Mouse (Mus musculus) liver, embryonic 11.5 days (tissue): ENCODE data around the gene Cmc2. TPM values are rescaled to one million over a fixed set of nuclear protein-coding genes. Genes with fewer than 3 reads are reported as not detected.

Experiments
- ATAC-seq: fragments of 200-750 bp; cut with Nextera tagmentation; replicated peaks from 2 replicates; pipeline ENCODE4 v1.8.0; 2017; ENCODE audit warnings: moderate number of reproducible peaks, mild to moderate bottlenecking, moderate TSS enrichment, moderate library complexity; ENCODE audit not compliant: low FRiP score
- DNase-seq: peaks from one replicate; pipeline ENCODE4 v3.0.0-alpha.2; 2017; ENCODE audit warnings: low spot score
- H3K27ac ChIP-seq: fragments of 300-500 bp; sonication (generic); 2 replicates; pipeline ENCODE4 v1.5.1; 2014; ENCODE audit warnings: mild to moderate bottlenecking, low read depth, low read length, control low read depth
- H3K27me3 ChIP-seq: fragments of 300-500 bp; sonication (generic); replicated peaks from 2 replicates; pipeline ENCODE4 v1.6.1; 2014; ENCODE audit warnings: low read length, mixed read lengths; ENCODE audit not compliant: control insufficient read depth, insufficient read depth
- H3K36me3 ChIP-seq: fragments of 300-500 bp; sonication (generic); 2 replicates; pipeline ENCODE4 v1.6.1; 2014; ENCODE audit warnings: mild to moderate bottlenecking, low read length, moderate library complexity, mixed read lengths; ENCODE audit not compliant: control insufficient read depth, insufficient read depth
- H3K4me1 ChIP-seq: fragments of 300-500 bp; sonication (generic); replicated peaks from 2 replicates; pipeline ENCODE4 v1.6.1; 2014; ENCODE audit warnings: low read length, mixed read lengths; ENCODE audit not compliant: control insufficient read depth, insufficient read depth
- H3K4me2 ChIP-seq: fragments of 300-500 bp; sonication (generic); 2 replicates; pipeline ENCODE4 v1.6.1; 2014; ENCODE audit warnings: mild to moderate bottlenecking, control low read depth, moderate library complexity
- H3K4me3 ChIP-seq: fragments of 300-500 bp; sonication (generic); 2 replicates; pipeline ENCODE4 v1.5.1; 2014; ENCODE audit warnings: low read depth, low read length, control low read depth
- H3K9ac ChIP-seq: fragments of 300-500 bp; sonication (generic); 2 replicates; pipeline ENCODE4 v1.6.1; 2014; ENCODE audit warnings: low read depth, low read length, control low read depth
- H3K9me3 ChIP-seq: fragments of 300-500 bp; sonication (generic); 2 replicates; pipeline ENCODE4 v1.6.1; 2016; ENCODE audit warnings: low read length, inconsistent platforms, mixed read lengths; ENCODE audit not compliant: control insufficient read depth
- WGBS: fragments of 180-500 bp; shearing (Covaris S2); extraction: QIAGEN DNeasy Blood & Tissue Kit; methylation state at CpG from one replicate; pipeline ENCODE4 v1.1.7; 2014; 5-methylcytosine and 5-hydroxymethylcytosine counted together
- polyA plus RNA-seq: library from polyadenylated mRNA; unstranded; fragments of >200 nt; fragmentation: Nextera tagmentation; extraction: Ambion mirVana; gene quantifications from 2 replicates; pipeline ENCODE4 v1.2.1, GENCODE M21; 2014

The Cmc2 gene
- polyA plus RNA-seq, 1 experiment from 2014 or later = 101 TPM

DNA sequence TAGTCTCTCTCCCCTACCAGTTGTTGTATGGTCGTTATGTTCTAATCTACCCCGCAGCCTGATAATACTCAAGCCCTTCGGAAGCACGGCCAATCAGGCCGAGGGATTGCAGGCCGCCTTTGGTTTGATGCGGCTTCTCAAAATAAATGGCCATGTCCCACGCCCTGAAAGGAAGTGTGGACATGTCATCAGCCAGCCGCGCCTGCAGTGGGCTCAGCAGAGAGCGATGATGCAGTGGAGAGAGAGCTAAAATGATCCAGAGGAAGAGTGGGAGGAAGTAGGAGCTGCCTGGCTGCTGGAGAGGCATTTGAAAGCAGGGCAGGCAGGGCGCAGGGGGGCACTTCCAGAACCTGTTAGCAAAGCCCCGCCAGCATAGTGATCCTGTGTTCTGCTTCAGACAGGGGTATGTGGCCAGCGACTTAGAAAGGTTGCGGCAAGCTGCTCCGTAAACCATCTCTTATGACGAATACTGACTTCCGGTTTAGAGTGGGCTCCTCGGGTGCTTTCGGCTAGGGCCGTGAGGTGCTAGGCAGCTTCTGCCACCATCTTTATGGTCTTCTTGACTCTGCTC is 25.1 kb upstream of the Cmc2 start:
- ATAC-seq = no peak
- H3K4me1 ChIP-seq = peaks cover 45% of the 10 kb centered on the region

GRCm38 (mm10) chr8:116945169-116945910 is 24.1 kb upstream of the Cmc2 start:
- H3K9me3 ChIP-seq = no peaks in the 10 kb centered on the region
- peak; percentile 54 for ATAC-seq
- peak overlapping the region; percentile 95 for H3K4me2 ChIP-seq
- WGBS = 50% methylated on average over 9 of the region's 9 CpGs
- no peaks in the 10 kb centered on the region for H3K27me3 ChIP-seq
- no peak overlapping the region for H3K9ac ChIP-seq
- H3K4me1 ChIP-seq = peaks cover 45% of the 10 kb centered on the region
- no peak for DNase-seq
- no peaks in the 10 kb centered on the region; the same call in 1 of the 2 replicates for H3K36me3 ChIP-seq
- no peak overlapping the region for H3K4me3 ChIP-seq
- peak overlapping the region; percentile 67 for H3K27ac ChIP-seq

More for the DNA sequence above, 25.1 kb upstream of the Cmc2 start:
- no peaks in the 10 kb centered on the region for H3K27me3 ChIP-seq
- no peak for DNase-seq
- H3K27ac ChIP-seq = peak overlapping the region; percentile 67
- H3K4me3 ChIP-seq = peak overlapping the region; percentile 30
- H3K36me3 ChIP-seq = no peaks in the 10 kb centered on the region
- peak overlapping the region; percentile 95 for H3K4me2 ChIP-seq
- peak overlapping the region; percentile 23; the same call in 1 of the 2 replicates for H3K9ac ChIP-seq
- no peaks in the 10 kb centered on the region for H3K9me3 ChIP-seq
- 39% methylated on average over 21 of the region's 21 CpGs for WGBS

DNA sequence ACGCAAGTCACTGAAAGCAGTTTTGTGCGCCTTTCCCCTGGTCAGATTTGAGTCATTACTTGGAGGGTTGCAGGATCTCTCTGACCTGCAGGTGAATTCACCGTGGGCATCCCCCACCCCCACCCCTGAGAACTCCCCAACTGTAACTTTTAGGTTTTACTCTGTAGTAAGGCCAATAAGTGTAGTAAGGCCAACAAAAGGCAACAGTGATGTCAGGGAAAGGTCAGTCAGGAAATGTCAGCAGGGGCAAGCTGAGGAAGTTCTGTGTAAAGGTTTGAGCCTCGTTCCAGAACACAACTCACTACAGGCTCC is 23.1 kb upstream of the Cmc2 start:
- WGBS = 5% methylated on average over 4 of the region's 4 CpGs
- H3K9ac ChIP-seq = 0 out of 2 replicates have a peak overlapping the region, but pooled peaks have one; percentile 16
- no peaks in the 10 kb centered on the region for H3K9me3 ChIP-seq
- peak overlapping the region; percentile 95 for H3K4me2 ChIP-seq
- no peak overlapping the region for H3K27ac ChIP-seq
- H3K4me3 ChIP-seq = peak overlapping the region; percentile 99
- no peak for DNase-seq
- ATAC-seq = no peak
- peaks cover 45% of the 10 kb centered on the region for H3K4me1 ChIP-seq
- H3K36me3 ChIP-seq = no peaks in the 10 kb centered on the region; the same call in 1 of the 2 replicates
- no peaks in the 10 kb centered on the region for H3K27me3 ChIP-seq

DNA sequence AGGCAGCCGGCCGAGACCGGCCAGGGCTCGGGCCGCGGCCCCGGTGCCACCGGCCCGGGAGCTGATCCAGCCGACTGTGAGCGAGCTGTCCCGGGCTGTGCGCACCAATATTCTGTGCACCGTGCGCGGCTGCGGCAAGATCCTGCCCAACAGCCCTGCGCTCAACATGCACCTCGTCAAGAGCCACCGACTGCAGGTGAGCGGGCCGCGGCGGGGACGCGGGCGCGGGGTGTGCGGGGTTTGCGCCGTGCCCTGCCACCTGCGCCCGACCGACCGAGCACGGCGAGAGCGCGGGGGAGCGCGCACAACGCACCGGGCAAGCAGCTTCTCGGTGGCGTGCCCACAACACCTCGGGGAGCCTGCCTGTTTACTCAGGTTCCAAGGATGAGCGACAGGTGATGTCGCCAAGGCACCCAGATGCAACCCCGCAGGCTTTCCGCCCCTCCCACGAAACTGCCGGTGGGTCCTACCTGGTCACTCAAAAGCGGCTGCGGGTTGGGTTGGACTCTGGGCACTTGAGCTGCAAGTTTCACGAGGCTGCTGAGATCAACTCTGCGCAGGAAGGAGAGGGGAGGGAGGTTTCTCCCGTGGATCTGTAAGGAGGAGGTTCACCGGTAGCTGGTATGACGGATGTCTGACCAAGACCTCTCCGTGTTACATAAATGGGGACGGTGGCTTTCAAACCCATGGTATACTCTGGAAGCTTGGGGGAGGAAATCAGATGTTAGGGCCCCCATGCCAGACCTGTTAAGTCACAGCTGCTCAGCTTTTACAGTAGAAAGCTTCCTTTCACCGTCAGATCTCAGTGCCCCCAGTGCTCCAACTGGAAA is 22.5 kb upstream of the Cmc2 start:
- Histone ChIP-seq H3K4me2 (peak overlapping the region; percentile 95), H3K9ac (peak overlapping the region; percentile 89), H3K36me3 (no peaks in the 10 kb centered on the region; the same call in 1 of the 2 replicates), H3K4me1 (peaks cover 45% of the 10 kb centered on the region), H3K4me3 (peak overlapping the region; percentile 99), H3K27me3 (no peaks in the 10 kb centered on the region), H3K27ac (peak overlapping the region; percentile 53), H3K9me3 (no peaks in the 10 kb centered on the region)
- ATAC-seq (peak; percentile 40), DNase-seq (peak; percentile 55)
- under 1% methylated on average over 60 of the region's 62 CpGs for WGBS

DNA sequence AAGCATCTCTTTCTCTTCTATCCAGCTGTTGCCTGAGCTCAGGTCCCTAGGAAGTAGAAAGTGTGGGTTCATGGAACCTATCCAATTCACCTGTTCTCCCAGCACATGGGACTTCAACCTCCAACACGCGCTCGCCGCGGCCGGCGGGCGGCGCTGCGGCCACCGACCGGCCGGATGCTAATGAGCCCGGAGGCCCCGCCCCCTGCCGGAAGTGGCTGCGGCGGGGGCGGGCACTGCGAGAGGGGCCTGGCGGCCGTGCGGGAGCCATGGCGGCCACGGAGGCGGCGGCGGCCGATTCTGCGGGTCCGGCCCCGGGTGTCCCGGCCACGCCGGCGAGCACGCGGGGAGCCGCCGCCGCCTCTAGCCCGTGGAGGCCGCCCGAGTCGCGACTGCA is 21.9 kb upstream of the Cmc2 start, which contains the start of gene Atmin:
Atmin (plus strand) TSS at position 233 of the 394 bp plus-strand sequence.
- Histone ChIP-seq H3K4me3 (peak within 1 kb of the TSS; percentile 99), H3K27ac (peak within 1 kb of the TSS; percentile 53), H3K27me3 (no peaks in the 10 kb centered on the region), H3K36me3 (peaks cover under 1% of the 10 kb centered on the region; the same call in 1 of the 2 replicates), H3K9ac (peak within 1 kb of the TSS; percentile 89), H3K4me2 (peak within 1 kb of the TSS; percentile 95), H3K4me1 (peaks cover 45% of the 10 kb centered on the region), H3K9me3 (no peaks in the 10 kb centered on the region)
- ATAC-seq (peak; percentile 79), DNase-seq (peak; percentile 87)
- under 1% methylated on average over 46 of the region's 46 CpGs for WGBS

- Histone ChIP-seq H3K4me2 (peak overlapping the region; percentile 95), H3K9me3 (no peaks in the 10 kb centered on the region), H3K4me1 (peaks cover 39% of the 10 kb centered on the region), H3K36me3 (peaks cover 7% of the 10 kb centered on the region; the same call in 1 of the 2 replicates), H3K9ac (no peak overlapping the region; the same call in 1 of the 2 replicates), H3K27ac (peak overlapping the region; percentile 5), H3K27me3 (no peaks in the 10 kb centered on the region), H3K4me3 (no peak overlapping the region)
- 59% methylated on average over 12 of the region's 12 CpGs for WGBS
- ATAC-seq (peak; percentile 52), DNase-seq (no peak)
Observed at GRCm38 (mm10) chr8:116942284-116943058, 21.2 kb upstream of the Cmc2 start.

GRCm38 (mm10) chr8:116935506-116935905 is 14.3 kb upstream of the Cmc2 start:
- H3K4me3 ChIP-seq = no peak overlapping the region
- H3K27me3 ChIP-seq = no peaks in the 10 kb centered on the region
- ATAC-seq = no peak
- no peaks in the 10 kb centered on the region for H3K9me3 ChIP-seq
- H3K9ac ChIP-seq = no peak overlapping the region
- no peak overlapping the region for H3K27ac ChIP-seq
- no peak for DNase-seq
- WGBS = 80% methylated on average over 6 of the region's 6 CpGs
- H3K4me2 ChIP-seq = no peak overlapping the region
- H3K36me3 ChIP-seq = peaks cover 39% of the 10 kb centered on the region
- H3K4me1 ChIP-seq = no peaks in the 10 kb centered on the region

- no peak for ATAC-seq
- H3K27ac ChIP-seq = no peak overlapping the region
- H3K36me3 ChIP-seq = peaks cover 39% of the 10 kb centered on the region
- no peak overlapping the region for H3K9ac ChIP-seq
- H3K4me3 ChIP-seq = no peak overlapping the region
- DNase-seq = no peak
- no peak overlapping the region for H3K4me2 ChIP-seq
- no peaks in the 10 kb centered on the region for H3K9me3 ChIP-seq
- no peaks in the 10 kb centered on the region for H3K4me1 ChIP-seq
- 89% methylated on average over 4 of the region's 4 CpGs for WGBS
- no peaks in the 10 kb centered on the region for H3K27me3 ChIP-seq
Observed at GRCm38 (mm10) chr8:116934976-116935375, 13.7 kb upstream of the Cmc2 start.
